Mouse (Mus musculus) kidney, adult 9 months (tissue): ENCODE results near the gene Mccc2.

ENCODE experiments used
- DNase-seq: peaks from one replicate; pipeline ENCODE4 v3.0.0; 2022

Mccc2 gene

GRCm38 (mm10) chr13:99938606-99939319 is 76.7 kb downstream of the Mccc2 start:
- DNase-seq, result no peak

GRCm38 (mm10) chr13:99937741-99938140 is 77.7 kb downstream of the Mccc2 start:
- DNase-seq, result no peak

- no peak for DNase-seq
Measured at GRCm38 (mm10) chr13:99932406-99932805, 83.0 kb downstream of the Mccc2 start.

GRCm38 (mm10) chr13:99931502-99931901 is 83.9 kb downstream of the Mccc2 start:
- no peak for DNase-seq

GRCm38 (mm10) chr13:99926249-99926648 is 89.2 kb downstream of the Mccc2 start:
- no peak for DNase-seq

- no peak for DNase-seq
Measured at GRCm38 (mm10) chr13:99915632-99916031, 99.8 kb downstream of the Mccc2 start.

- no peak for DNase-seq
Measured at GRCm38 (mm10) chr13:99900965-99901364, 114.5 kb downstream of the Mccc2 start, which contains the start of gene Cartpt. Gene Cartpt (minus strand): TSS chr13:99901091.

GRCm38 (mm10) chr13:99900557-99900892 is 114.9 kb downstream of the Mccc2 start:
- DNase-seq, result peak; percentile 38

- DNase-seq, result no peak
Measured at GRCm38 (mm10) chr13:99899670-99900556, 115.5 kb downstream of the Mccc2 start.

- DNase-seq, result no peak
Measured at GRCm38 (mm10) chr13:99898816-99899215, 116.6 kb downstream of the Mccc2 start.
